Mouse (Mus musculus) CH12.LX (cell line): Measurements from ENCODE around the gene Ccdc162. TPM values are rescaled to one million over a fixed set of nuclear protein-coding genes. Genes with fewer than 3 reads are reported as not detected.

Source experiments
- DNase-seq: peaks from one replicate; pipeline ENCODE4 v3.0.0-alpha.2; 2013; ENCODE audit errors: extremely low read depth
- H3K27ac ChIP-seq: 2 replicates; pipeline ENCODE4 v1.5.1; 2012; ENCODE audit warnings: low read depth, mild to moderate bottlenecking, control low read depth, moderate library complexity; ENCODE audit not compliant: insufficient read depth
- H3K27me3 ChIP-seq: replicated peaks from 2 replicates; pipeline ENCODE3; 2012; ENCODE audit warnings: inconsistent platforms
- H3K36me3 ChIP-seq, 2 experiments: replicated peaks in 1 of 2; 2 replicates each; pipeline versions ENCODE3 to v1.6.1; 2012; ENCODE audit warnings: inconsistent platforms in 1 of 2, low read length in 1 of 2, mild to moderate bottlenecking in 1 of 2, mixed read lengths in 1 of 2, moderate library complexity in 1 of 2; ENCODE audit not compliant: control insufficient read depth in 1 of 2, insufficient read depth in 1 of 2
- H3K4me1 ChIP-seq, 2 experiments: 2 replicates each; pipeline ENCODE4 v1.6.1; 2012; ENCODE audit warnings: inconsistent platforms in 1 of 2, moderate library complexity in 1 of 2; ENCODE audit not compliant: insufficient read depth in 2 of 2, control insufficient read depth in 1 of 2
- H3K4me2 ChIP-seq: 2 replicates; pipeline ENCODE4 v1.6.1; 2012; ENCODE audit warnings: low read depth, mild to moderate bottlenecking, control low read depth; ENCODE audit not compliant: poor library complexity, insufficient read depth, severe bottlenecking
- H3K4me3 ChIP-seq, 3 experiments: fragments of 150-350 bp in 1 of 3; sonication (generic) in 1 of 3; replicated peaks in 1 of 3; 2 replicates each; pipeline versions ENCODE3 to v1.5.1; 2011 to 2012; ENCODE audit warnings: low read depth in 2 of 3, low read length in 2 of 3, mild to moderate bottlenecking in 2 of 3, moderate library complexity in 2 of 3, control low read depth in 1 of 3, improper control_type of control experiment in 1 of 3, inconsistent platforms in 1 of 3, mixed read lengths in 1 of 3; ENCODE audit not compliant: poor library complexity in 1 of 3
- H3K79me2 ChIP-seq: replicated peaks from 2 replicates; pipeline ENCODE4 v1.6.1; 2012; ENCODE audit warnings: mild to moderate bottlenecking, moderate library complexity; ENCODE audit not compliant: control insufficient read depth, poor library complexity, insufficient read depth, severe bottlenecking; ENCODE audit errors: extremely low read depth
- H3K9ac ChIP-seq: 2 replicates; pipeline ENCODE4 v1.6.1; 2012; ENCODE audit warnings: low read depth, mild to moderate bottlenecking, control low read depth, moderate library complexity; ENCODE audit not compliant: insufficient read depth
- H3K9me3 ChIP-seq: replicated peaks from 2 replicates; pipeline ENCODE3; 2012; ENCODE audit warnings: low read length, inconsistent platforms, mixed read lengths
- E2F4 ChIP-seq: IDR thresholded peaks from 2 replicates; pipeline ENCODE4 v1.6.1; 2011; ENCODE audit warnings: low read depth, low read length, improper control_type of control experiment; ENCODE audit not compliant: insufficient replicate concordance
- ELF1 ChIP-seq: IDR thresholded peaks from 2 replicates; pipeline ENCODE4 v1.6.1; 2014; ENCODE audit warnings: low read depth, mild to moderate bottlenecking, inconsistent platforms, low read length, improper control_type of control experiment
- GABPA ChIP-seq: IDR thresholded peaks from 2 replicates; pipeline ENCODE4 v1.6.1; 2012; ENCODE audit warnings: low read depth, low read length, improper control_type of control experiment, inconsistent platforms; ENCODE audit not compliant: insufficient replicate concordance
- HCFC1 ChIP-seq: IDR thresholded peaks from 2 replicates; pipeline ENCODE4 v1.6.1; 2012; ENCODE audit warnings: low read depth, mild to moderate bottlenecking, inconsistent platforms, low read length, improper control_type of control experiment
- JUN ChIP-seq: IDR thresholded peaks from 2 replicates; pipeline ENCODE4 v1.6.1; 2011; ENCODE audit warnings: low read depth, mild to moderate bottlenecking, low read length, improper control_type of control experiment, moderate library complexity; ENCODE audit not compliant: insufficient read depth
- JUND ChIP-seq: conservative IDR thresholded peaks from 2 replicates; pipeline ENCODE4 v1.6.1; 2011; ENCODE audit warnings: low read depth, low read length, improper control_type of control experiment
- KAT2A ChIP-seq: IDR thresholded peaks from 2 replicates; pipeline ENCODE4 v1.6.1; 2012; ENCODE audit warnings: low read length, improper control_type of control experiment, inconsistent platforms; ENCODE audit not compliant: insufficient replicate concordance
- MEF2A ChIP-seq: IDR thresholded peaks from 2 replicates; pipeline ENCODE4 v1.6.1; 2014; ENCODE audit warnings: low read depth, mild to moderate bottlenecking, inconsistent platforms, low read length, improper control_type of control experiment, borderline replicate concordance
- MYC ChIP-seq: IDR thresholded peaks from 2 replicates; pipeline ENCODE4 v1.6.1; 2011; ENCODE audit warnings: low read depth, mild to moderate bottlenecking, improper control_type of control experiment, low read length
- NRF1 ChIP-seq: IDR thresholded peaks from 2 replicates; pipeline ENCODE4 v1.6.1; 2014; ENCODE audit warnings: low read depth, mild to moderate bottlenecking, inconsistent platforms, low read length, improper control_type of control experiment, moderate library complexity
- RCOR1 ChIP-seq: conservative IDR thresholded peaks from 2 replicates; pipeline ENCODE4 v1.6.1; 2012; ENCODE audit warnings: low read depth, mild to moderate bottlenecking, inconsistent platforms, low read length, improper control_type of control experiment
- TBP ChIP-seq: conservative IDR thresholded peaks from 2 replicates; pipeline ENCODE4 v1.6.1; 2011; ENCODE audit warnings: low read depth, low read length, improper control_type of control experiment
- UBTF ChIP-seq: IDR thresholded peaks from 2 replicates; pipeline ENCODE4 v1.6.1; 2012; ENCODE audit warnings: low read depth, mild to moderate bottlenecking, inconsistent platforms, low read length, improper control_type of control experiment, moderate library complexity
- USF1 ChIP-seq: IDR thresholded peaks from 2 replicates; pipeline ENCODE4 v1.6.1; 2014; ENCODE audit warnings: low read depth, mild to moderate bottlenecking, inconsistent platforms, low read length, improper control_type of control experiment
- USF2 ChIP-seq: conservative IDR thresholded peaks from 2 replicates; pipeline ENCODE4 v1.6.1; 2011; ENCODE audit warnings: low read depth, low read length, improper control_type of control experiment
- ZC3H11A ChIP-seq: IDR thresholded peaks from 2 replicates; pipeline ENCODE4 v1.6.1; 2012; ENCODE audit warnings: low read depth, mild to moderate bottlenecking, inconsistent platforms, low read length, improper control_type of control experiment
- dilution Hi-C: fragments of 300-500 bp; cut with MboI; formaldehyde crosslinking; loops from 2 replicates; pipeline ENCODE4 v1.14.3; 2020; ENCODE audit warnings: low sequenced_read_pairs; ENCODE audit not compliant: extremely low pct_unique_long_range_greater_than_20kb, extremely low pct_ligation_motif_present
- in situ Hi-C: fragments of 300-500 bp; cut with MboI; formaldehyde crosslinking; loops from 3 replicates; pipeline ENCODE4 v1.14.3; 2019; ENCODE audit warnings: low sequenced_read_pairs, low pct_ligation_motif_present, low pct_unique_long_range_greater_than_20kb, mixed read lengths
- polyA plus RNA-seq: library from polyadenylated mRNA; unstranded; fragments of >175 nt; gene quantifications from 2 replicates; pipeline ENCODE4 v1.2.1, GENCODE M21; 2012; ENCODE audit warnings: low read depth; ENCODE audit not compliant: insufficient read length
- total RNA-seq, 2 experiments: library from RNA; depleted of rRNA; stranded (reverse); fragments of 300-350 nt in 1 of 2; fragments of >200 nt in 1 of 2; gene quantifications; 2 replicates each; pipeline ENCODE4 v1.2.3; 2012 to 2014

The Ccdc162 gene
- total and polyA plus RNA-seq, 3 experiments, result 0.64 to 1.3 (median 1.3) TPM

DNA sequence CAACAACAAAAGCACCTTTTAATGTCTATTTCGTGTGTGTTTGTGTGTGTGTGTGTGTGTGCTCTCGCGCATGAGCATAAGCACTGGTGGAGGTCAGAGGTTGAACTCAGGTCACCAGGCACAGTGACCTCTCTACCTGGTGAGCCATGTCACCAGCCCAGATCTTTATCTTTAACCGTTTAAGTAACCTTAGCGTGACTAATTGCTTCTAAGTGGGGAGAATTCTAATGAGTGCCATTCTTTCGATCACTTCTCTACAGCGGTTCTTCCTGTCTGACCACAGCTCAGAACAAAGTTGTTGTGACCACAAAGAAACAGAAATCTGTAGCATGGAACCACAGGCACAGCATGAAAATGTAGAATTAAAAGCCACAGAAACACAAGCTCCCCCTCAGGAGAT lies 5.0 kb downstream of the Ccdc162 start:
- H3K36me3 ChIP-seq, result peaks cover 0 to 7% of the 10 kb centered on the region in 2 experiments
- H3K27ac ChIP-seq, result no peak overlapping the region
- H3K4me2 ChIP-seq, result no peak overlapping the region
- no peak overlapping the region for H3K4me3 ChIP-seq
- H3K9ac ChIP-seq, result no peak overlapping the region
- H3K27me3 ChIP-seq, result no peaks in the 10 kb centered on the region
- H3K4me1 ChIP-seq, result peaks cover 0 to 13% of the 10 kb centered on the region in 2 experiments; a peak in 2 of 4 replicates
- H3K9me3 ChIP-seq, result no peaks in the 10 kb centered on the region
- peak; percentile 8 for DNase-seq
- no peak for TF ChIP-seq GABPA
- no peak for TF ChIP-seq E2F4
- no peak for TF ChIP-seq ZC3H11A
- no peak for TF ChIP-seq KAT2A
- TF ChIP-seq HCFC1, result no peak
- no peak for TF ChIP-seq MYC
- no peak for TF ChIP-seq JUND
- no peak for TF ChIP-seq MEF2A
- dilution Hi-C loops (no loop called here), in situ Hi-C loops (loop anchor here (25.0 kb wide), 1 partner anchor 301 kb away; the partner anchor contains the start of gene Armc2)
- H3K79me2 ChIP-seq, result no peaks in the 10 kb centered on the region

- Histone ChIP-seq H3K4me1 (peaks cover 0 to 13% of the 10 kb centered on the region in 2 experiments; a peak in 2 of 4 replicates), H3K9me3 (no peaks in the 10 kb centered on the region), H3K9ac (no peak overlapping the region), H3K4me2 (no peak overlapping the region), H3K4me3 (no peak overlapping the region), H3K27me3 (no peaks in the 10 kb centered on the region), H3K27ac (no peak overlapping the region), H3K36me3 (peaks cover 0 to 4% of the 10 kb centered on the region in 2 experiments), H3K79me2 (no peaks in the 10 kb centered on the region)
- TF ChIP-seq NRF1 (no peak), UBTF (no peak), USF1 (no peak), E2F4 (no peak), ZC3H11A (no peak), USF2 (no peak), RCOR1 (no peak), ELF1 (no peak), JUN (no peak), TBP (no peak)
- DNase-seq, result no peak
- in situ Hi-C loops, result loop anchor here (25.0 kb wide), 1 partner anchor 302 kb away; the partner anchor contains the start of gene Armc2
- dilution Hi-C loops, result no loop called here
Observed at GRCm38 (mm10) chr10:41710773-41711172, 5.7 kb downstream of the Ccdc162 start.
